Comparison of ENCODE assay signal across 14 mouse cellular contexts in the genomic region with DNA sequence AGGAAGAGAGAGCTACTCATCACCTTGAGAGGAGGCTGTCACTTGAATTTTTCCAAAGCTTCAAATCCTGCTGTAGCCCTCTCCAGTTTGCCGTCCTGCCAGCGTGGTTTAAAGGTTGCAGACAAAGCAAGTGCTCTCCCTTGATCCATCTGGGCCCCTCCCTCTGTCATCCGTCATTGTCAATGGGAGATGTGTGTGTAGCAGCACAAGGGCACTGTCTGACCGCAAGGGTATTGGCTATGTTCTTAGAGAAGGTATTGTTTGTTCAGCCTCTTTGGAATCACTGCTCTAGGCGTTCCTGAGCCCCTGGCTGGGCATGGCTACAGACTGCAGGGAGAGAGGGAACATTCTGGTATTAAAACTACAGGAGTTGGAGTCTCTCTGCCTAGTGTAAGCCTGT.
A peak's percentile ranks its signal among the peaks of the same experiment; 100 is the strongest.
DNase-seq lines count a peak whose midpoint lies in the region; ATAC-seq and TF ChIP-seq lines count a peak whose summit lies in the region.
"Had no signal": no experiment of that assay in that cellular context is flagged by ENCODE, and none has a peak within 500 bp of the region (broad histone marks: within the 10 kb centered on the region; RNA-seq: fewer than 3 reads in every experiment).

No protein-coding gene starts in this region.

- 8% methylated on average over 5 of the region's 5 CpGs for WGBS in forebrain, embryonic 10.5 days
- 15% methylated on average over 5 of the region's 5 CpGs for WGBS in forebrain, postnatal 0 days
- 4% methylated on average over 5 of the region's 5 CpGs for WGBS in forebrain, embryonic 13.5 days
- 10% methylated on average over 5 of the region's 5 CpGs for WGBS in midbrain, embryonic 12.5 days

- TF ChIP-seq CTCF in forebrain, postnatal 0 days (IDR thresholded peaks at IDR 0.05; ENCODE audit: low read depth) = no peak

- no peak for DNase-seq in forebrain, embryonic 10.5 days (ENCODE audit: extremely low spot score, low spot score)
- DNase-seq in forebrain, postnatal 0 days = no peak
- DNase-seq in adrenal gland, adult 8-10 months = peak; percentile 33
- DNase-seq in frontal cortex, adult 2 months (ENCODE audit: extremely low spot score in 1 of 2, low spot score in 1 of 2) = no peak
- DNase-seq in right cerebral cortex, postnatal 36 days (ENCODE audit: low spot score in 2 of 2) = no peak
- DNase-seq in frontal cortex, postnatal 25 days (ENCODE audit: low spot score in 2 of 2) = no peak
- DNase-seq: kidney, postnatal 10 days; left cerebral cortex, postnatal 4 days had no signal

- H3K4me2 ChIP-seq in forebrain, postnatal 0 days (ENCODE audit: low read depth) = no peak overlapping the region
- H3K4me2 ChIP-seq in forebrain, embryonic 13.5 days = peak overlapping the region; percentile 14
- no peak overlapping the region for H3K4me2 ChIP-seq in midbrain, embryonic 12.5 days (replicated peaks)
- H3K4me2 ChIP-seq: heart, embryonic 15.5 days; stomach, embryonic 15.5 days had no signal

- peak overlapping the region; percentile 32; the same call in 1 of the 2 replicates for H3K4me3 ChIP-seq in forebrain, embryonic 10.5 days
- H3K4me3 ChIP-seq in forebrain, postnatal 0 days (ENCODE audit: low read depth, low read length) = no peak overlapping the region
- H3K4me3 ChIP-seq in forebrain, embryonic 13.5 days = no peak overlapping the region
- no peak overlapping the region for H3K4me3 ChIP-seq in midbrain, embryonic 12.5 days
- H3K4me3 ChIP-seq: heart, embryonic 15.5 days; stomach, embryonic 15.5 days had no signal

- H3K9ac ChIP-seq in forebrain, postnatal 0 days = no peak overlapping the region
- H3K9ac ChIP-seq in forebrain, embryonic 13.5 days = peak overlapping the region; percentile 19; the same call in 1 of the 2 replicates
- no peak overlapping the region; the same call in 1 of the 2 replicates for H3K9ac ChIP-seq in midbrain, embryonic 12.5 days (replicated peaks)
- H3K9ac ChIP-seq: heart, embryonic 15.5 days; stomach, embryonic 15.5 days had no signal

- peaks cover 100% of the 10 kb centered on the region for H3K4me1 ChIP-seq in forebrain, embryonic 10.5 days
- peaks cover 13% of the 10 kb centered on the region for H3K4me1 ChIP-seq in forebrain, postnatal 0 days (ENCODE audit: insufficient read depth)
- H3K4me1 ChIP-seq in forebrain, embryonic 13.5 days = peaks cover 90% of the 10 kb centered on the region
- H3K4me1 ChIP-seq in midbrain, embryonic 12.5 days = peaks cover 86% of the 10 kb centered on the region

- no peak for ATAC-seq in forebrain, postnatal 0 days
- no peak for ATAC-seq in forebrain, embryonic 13.5 days
- peak; percentile 24 for ATAC-seq in midbrain, embryonic 12.5 days (ENCODE audit: low FRiP score, low read depth)
- ATAC-seq: Patski had no signal

- peak overlapping the region; percentile 89 for H3K27ac ChIP-seq in forebrain, embryonic 10.5 days
- no peak overlapping the region for H3K27ac ChIP-seq in forebrain, postnatal 0 days (ENCODE audit: low read depth, low read length)
- peak overlapping the region; percentile 89 for H3K27ac ChIP-seq in forebrain, embryonic 13.5 days
- H3K27ac ChIP-seq in midbrain, embryonic 12.5 days (replicated peaks) = peak overlapping the region; percentile 75
- H3K27ac ChIP-seq: heart, embryonic 15.5 days; macrophage; stomach, embryonic 15.5 days had no signal

- no peaks in the 10 kb centered on the region for H3K9me3 ChIP-seq in forebrain, embryonic 10.5 days
- no peaks in the 10 kb centered on the region for H3K9me3 ChIP-seq in forebrain, postnatal 0 days (ENCODE audit: low read length)
- H3K9me3 ChIP-seq in forebrain, embryonic 13.5 days (replicated peaks) = no peaks in the 10 kb centered on the region
- H3K9me3 ChIP-seq in midbrain, embryonic 12.5 days = no peaks in the 10 kb centered on the region
- H3K9me3 ChIP-seq: heart, embryonic 15.5 days; stomach, embryonic 15.5 days had no signal

- H3K36me3 ChIP-seq in forebrain, embryonic 10.5 days (replicated peaks) = 0 out of 2 replicates have a peak, but pooled peaks cover 3% of the 10 kb centered on the region
- no peaks in the 10 kb centered on the region for H3K36me3 ChIP-seq in forebrain, postnatal 0 days (ENCODE audit: insufficient read depth)
- H3K36me3 ChIP-seq in forebrain, embryonic 13.5 days (ENCODE audit: poor library complexity, severe bottlenecking) = no peaks in the 10 kb centered on the region
- no peaks in the 10 kb centered on the region for H3K36me3 ChIP-seq in midbrain, embryonic 12.5 days
- H3K36me3 ChIP-seq: heart, embryonic 15.5 days; stomach, embryonic 15.5 days had no signal

- no peaks in the 10 kb centered on the region for H3K27me3 ChIP-seq in forebrain, embryonic 10.5 days (ENCODE audit: poor library complexity, severe bottlenecking)
- no peaks in the 10 kb centered on the region for H3K27me3 ChIP-seq in forebrain, postnatal 0 days (ENCODE audit: insufficient read depth, low read length)
- no peaks in the 10 kb centered on the region for H3K27me3 ChIP-seq in forebrain, embryonic 13.5 days
- H3K27me3 ChIP-seq in midbrain, embryonic 12.5 days = no peaks in the 10 kb centered on the region
- H3K27me3 ChIP-seq: heart, embryonic 15.5 days; Patski; stomach, embryonic 15.5 days had no signal
